Mouse (Mus musculus) spleen, adult 2 months (tissue): ENCODE results near the gene Zp2. TPM values are rescaled to one million over a fixed set of nuclear protein-coding genes. Genes with fewer than 3 reads are reported as not detected.
A peak's percentile ranks its signal among the peaks of the same experiment; 100 is the strongest.

ENCODE experiments used
- DNase-seq, 2 experiments: peaks; one replicate each; pipeline versions ENCODE4 v3.0.0 to v3.0.0-alpha.2; 2012 to 2021; ENCODE audit warnings: low spot score in 2 of 2, low read depth in 1 of 2
- H3K27ac ChIP-seq: fragments of 200-500 bp; 2 replicates; pipeline ENCODE4 v1.5.1; 2012; ENCODE audit warnings: low read length, inconsistent platforms; ENCODE audit not compliant: insufficient read depth
- H3K27me3 ChIP-seq: fragments of 200-500 bp; 2 replicates; pipeline ENCODE4 v1.6.1; 2012; ENCODE audit warnings: mild to moderate bottlenecking, moderate library complexity, low read length, inconsistent platforms; ENCODE audit not compliant: control insufficient read depth, insufficient read depth
- H3K36me3 ChIP-seq: fragments of 200-500 bp; 2 replicates; pipeline ENCODE4 v1.6.1; 2012; ENCODE audit warnings: mild to moderate bottlenecking, low read length, inconsistent platforms; ENCODE audit not compliant: control insufficient read depth, insufficient read depth
- H3K4me1 ChIP-seq: fragments of 200-500 bp; 2 replicates; pipeline ENCODE4 v1.6.1; 2011; ENCODE audit warnings: inconsistent platforms; ENCODE audit not compliant: control insufficient read depth, insufficient read depth, insufficient read length
- H3K4me3 ChIP-seq: fragments of 200-500 bp; 2 replicates; pipeline ENCODE4 v1.5.1; 2011; ENCODE audit warnings: mild to moderate bottlenecking, inconsistent platforms; ENCODE audit not compliant: insufficient read depth, insufficient read length; ENCODE audit errors: extremely low read depth
- CTCF ChIP-seq: fragments of 200-500 bp; IDR thresholded peaks from 2 replicates; pipeline ENCODE4 v1.5.1; 2011; ENCODE audit warnings: mild to moderate bottlenecking, inconsistent platforms; ENCODE audit not compliant: insufficient read depth, insufficient read length, insufficient replicate concordance; ENCODE audit errors: extremely low read depth
- POLR2A ChIP-seq: fragments of 200-500 bp; IDR thresholded peaks from 2 replicates; pipeline ENCODE4 v1.6.1; 2011; ENCODE audit warnings: low read depth, low read length, inconsistent platforms
- WGBS: fragments of 180-500 bp; shearing (Covaris S2); methylation state at CpG from one replicate; pipeline ENCODE4 v1.1.7; 2018; 5-methylcytosine and 5-hydroxymethylcytosine counted together
- polyA plus RNA-seq: library from polyadenylated mRNA; depleted of rRNA; stranded (reverse); fragments of >200 nt; gene quantifications from 2 replicates; pipeline ENCODE4 v1.2.3, GENCODE M21; 2012; rRNA removed

Zp2 gene
- polyA plus RNA-seq, 1 experiment = not detected

DNA sequence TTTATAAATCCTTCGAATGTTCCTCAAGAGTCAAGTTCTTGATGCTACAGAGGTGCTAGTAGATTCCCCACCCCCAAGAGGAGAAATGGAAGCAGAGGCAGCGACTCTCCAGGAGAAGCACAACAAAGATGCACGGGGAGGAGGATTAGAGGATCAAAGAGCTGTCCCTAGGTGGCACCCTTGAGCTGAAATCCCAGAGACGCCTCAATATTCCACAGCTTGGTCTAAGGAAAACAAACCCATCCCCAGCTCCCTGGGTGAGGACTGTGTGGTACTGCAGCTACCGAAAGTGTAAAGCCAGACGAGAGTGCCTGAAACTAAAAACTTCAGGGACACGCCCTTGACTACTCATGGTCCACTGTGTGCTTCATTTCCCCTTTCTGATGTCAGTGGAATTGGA lies 47.2 kb downstream of the Zp2 start:
- H3K27ac ChIP-seq = no peak overlapping the region
- H3K27me3 ChIP-seq = no peaks in the 10 kb centered on the region
- H3K4me1 ChIP-seq = no peaks in the 10 kb centered on the region
- no peak for DNase-seq
- no peak for TF ChIP-seq POLR2A
- peak; percentile 8; the same call in 1 of the 2 replicates for TF ChIP-seq CTCF
- 9% methylated on average over 7 of the region's 7 CpGs for WGBS
- no peaks in the 10 kb centered on the region for H3K36me3 ChIP-seq
- no peak overlapping the region for H3K4me3 ChIP-seq

DNA sequence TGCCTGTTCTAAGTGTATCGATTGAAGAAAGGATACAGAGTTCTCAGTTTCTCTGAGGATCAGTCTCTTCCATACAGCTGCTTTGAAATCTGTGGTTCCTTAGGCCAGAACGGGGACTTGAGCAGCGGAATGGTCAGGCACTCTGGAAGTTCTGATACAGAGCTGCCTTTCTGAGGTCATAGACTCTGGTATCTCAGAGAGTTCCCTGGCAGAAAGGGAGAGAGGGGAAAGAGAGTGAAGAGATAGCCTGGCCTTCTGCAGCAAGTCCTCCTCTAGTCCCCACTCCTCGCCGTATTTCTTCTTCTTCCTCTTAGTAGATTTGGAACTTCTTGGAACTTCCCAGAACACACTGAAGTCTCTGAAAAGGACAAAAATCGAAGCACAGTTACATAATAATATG lies 49.9 kb downstream of the Zp2 start, which contains the start of gene Dnah3:
Gene Dnah3 (minus strand): TSS at position 101 of the 400 bp plus-strand sequence.
- H3K4me3 ChIP-seq = no peak within 1 kb of the TSS
- H3K4me1 ChIP-seq = no peaks in the 10 kb centered on the region
- no peak within 1 kb of the TSS for H3K27ac ChIP-seq
- DNase-seq = no peak
- TF ChIP-seq POLR2A = no peak
- no peak for TF ChIP-seq CTCF
- 80% methylated on average over 6 of the region's 6 CpGs for WGBS
- no peaks in the 10 kb centered on the region for H3K36me3 ChIP-seq
- no peaks in the 10 kb centered on the region for H3K27me3 ChIP-seq

DNA sequence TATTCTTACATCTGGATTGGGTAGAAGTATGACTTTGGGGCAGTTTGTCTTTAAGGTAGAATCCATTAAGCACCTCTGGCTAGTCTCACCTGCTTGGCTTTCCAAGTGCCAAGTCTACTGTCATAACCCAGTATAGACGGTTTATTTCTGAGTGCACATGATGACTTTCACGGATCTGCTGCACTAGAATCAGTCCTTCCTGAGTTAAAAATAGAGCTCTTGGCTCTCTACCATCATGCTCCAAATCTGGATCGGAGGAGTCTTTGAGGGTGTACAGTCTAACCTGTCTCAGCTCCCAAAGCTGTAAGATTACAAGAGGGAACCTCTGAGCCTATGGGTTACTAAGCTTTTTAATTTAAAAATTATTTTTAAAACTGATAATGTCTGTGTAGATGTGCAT lies 50.9 kb downstream of the Zp2 start:
- H3K36me3 ChIP-seq = no peaks in the 10 kb centered on the region
- H3K4me1 ChIP-seq = no peaks in the 10 kb centered on the region
- WGBS = 82% methylated on average over 3 of the region's 3 CpGs
- no peak overlapping the region for H3K4me3 ChIP-seq
- TF ChIP-seq POLR2A (no peak), CTCF (no peak)
- no peak for DNase-seq
- H3K27ac ChIP-seq = no peak overlapping the region
- H3K27me3 ChIP-seq = no peaks in the 10 kb centered on the region

DNA sequence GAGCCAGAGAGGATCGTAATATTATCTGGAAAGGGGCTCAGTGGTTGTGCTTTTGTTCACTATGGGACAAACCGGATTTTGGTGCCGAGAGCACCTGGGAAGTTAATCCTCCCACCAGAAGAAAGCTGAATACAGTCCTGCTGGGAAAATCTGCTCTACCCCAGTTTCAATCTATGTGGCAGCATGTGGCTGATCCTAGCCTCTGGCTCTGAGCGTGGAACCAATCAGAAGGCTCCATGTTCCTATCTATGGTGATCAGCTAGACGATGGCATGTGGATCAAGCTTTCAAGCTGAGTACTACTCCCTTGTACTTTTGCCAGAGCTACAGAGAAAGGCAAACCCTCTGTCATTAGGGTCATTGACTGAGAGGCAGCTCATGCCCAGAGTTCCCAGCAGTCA lies 52.1 kb downstream of the Zp2 start:
- H3K36me3 ChIP-seq = no peaks in the 10 kb centered on the region
- no peak for TF ChIP-seq CTCF
- TF ChIP-seq POLR2A = no peak
- DNase-seq = no peak
- H3K27ac ChIP-seq = no peak overlapping the region
- WGBS = 71% methylated on average over 5 of the region's 5 CpGs
- no peaks in the 10 kb centered on the region for H3K4me1 ChIP-seq
- no peak overlapping the region for H3K4me3 ChIP-seq
- no peaks in the 10 kb centered on the region for H3K27me3 ChIP-seq

DNA sequence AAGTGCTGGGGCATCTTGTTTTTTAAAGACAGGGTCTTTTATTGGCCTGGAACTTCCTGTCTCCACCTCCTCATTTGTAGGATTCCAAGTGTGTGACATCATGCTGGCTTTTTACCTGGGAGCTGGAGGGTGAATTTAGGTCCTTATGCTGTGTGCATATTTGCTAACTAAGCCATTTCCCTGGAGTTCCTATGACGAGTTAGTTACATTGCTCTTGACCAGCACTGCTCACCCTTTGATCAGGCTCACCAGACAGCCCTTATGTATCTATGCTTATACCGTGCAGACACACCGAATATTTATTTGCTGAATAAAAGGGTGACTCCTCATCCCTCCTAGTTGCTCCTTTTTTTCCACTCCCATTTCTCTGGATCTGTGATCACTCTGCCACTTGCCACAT lies 64.9 kb downstream of the Zp2 start:
- DNase-seq = no peak
- no peak overlapping the region for H3K4me3 ChIP-seq
- no peaks in the 10 kb centered on the region for H3K4me1 ChIP-seq
- TF ChIP-seq POLR2A = no peak
- no peak for TF ChIP-seq CTCF
- no peaks in the 10 kb centered on the region for H3K27me3 ChIP-seq
- H3K36me3 ChIP-seq = no peaks in the 10 kb centered on the region
- WGBS = 77% methylated on average over 3 of the region's 3 CpGs
- H3K27ac ChIP-seq = no peak overlapping the region

Other genes with a start within 250 kb of the Zp2 start
- 0.49 and 0.80 TPM in 2 replicates for gene Lyrm1, start 249.4 kb downstream of the Zp2 start, polyA plus RNA-seq
- 3.1 and 3.8 TPM in 2 replicates for gene Dcun1d3, start 249.0 kb downstream of the Zp2 start, polyA plus RNA-seq
- not detected in 2 replicates for gene Dnah3, start 50.0 kb downstream of the Zp2 start, polyA plus RNA-seq
- 5.7 TPM in 2 replicates for gene Tmem159, start 42.9 kb downstream of the Zp2 start, polyA plus RNA-seq
- gene Anks4b, start 28.6 kb upstream of the Zp2 start, polyA plus RNA-seq = not detected in 2 replicates
- gene Crym, start 56.8 kb upstream of the Zp2 start, polyA plus RNA-seq = 1.6 and 2.6 TPM in 2 replicates
- gene Abca14, start 58.7 kb upstream of the Zp2 start, polyA plus RNA-seq = not detected in 2 replicates
- gene Abca15, start 183.4 kb upstream of the Zp2 start, polyA plus RNA-seq = not detected in 2 replicates